Mouse (Mus musculus): ENCODE measurements around the gene Serpina16. TPM values are rescaled to one million over a fixed set of nuclear protein-coding genes. Genes with fewer than 3 reads are reported as not detected.
"Not testable (repeated sequence)": the region's sequence is repeated elsewhere in the genome, so short reads cannot be mapped to it uniquely, and the experiment has no call there.

Gene Serpina16
- polyA plus RNA-seq, 1 experiment, result not detected

DNA sequence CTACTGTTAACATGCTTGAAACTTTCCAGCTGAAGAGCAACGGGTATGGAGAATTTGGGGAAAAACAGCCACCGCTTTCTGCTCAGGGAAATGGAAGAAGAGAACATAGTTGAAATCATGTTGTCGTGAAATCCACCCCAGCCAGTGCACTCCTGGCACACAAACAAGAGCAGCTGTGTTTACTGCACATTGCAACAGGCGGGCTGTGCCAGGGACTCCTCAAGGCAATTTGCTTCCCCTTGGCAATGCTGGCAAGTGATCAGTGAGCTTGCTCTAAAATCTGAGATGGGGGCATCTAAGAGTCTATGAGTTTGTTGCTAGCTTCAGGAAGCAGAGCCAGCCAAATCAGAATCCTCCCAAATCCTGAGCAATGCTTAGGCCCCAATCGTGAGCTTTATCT is 5.6 kb downstream of the Serpina16 start:
- Histone ChIP-seq H3K27ac (ENCODE audit: insufficient read depth, low read length) (no peak overlapping the region), H3K4me3 (ENCODE audit: low read depth, low read length) (no peak overlapping the region), H3K27me3 (ENCODE audit: control insufficient read depth, insufficient read depth, low read length, poor library complexity, severe bottlenecking) (no peaks in the 10 kb centered on the region), H3K4me1 (ENCODE audit: control insufficient read depth, insufficient read depth, low read length) (no peaks in the 10 kb centered on the region), H3K36me3 (ENCODE audit: control insufficient read depth, insufficient read depth, low read length, poor library complexity, severe bottlenecking) (no peaks in the 10 kb centered on the region), H3K9ac (ENCODE audit: low read depth, poor library complexity, severe bottlenecking) (no peak overlapping the region), H3K9me3 (replicated peaks; ENCODE audit: control insufficient read depth, insufficient read depth, low read length, poor library complexity, severe bottlenecking) (no peaks in the 10 kb centered on the region)
- TF ChIP-seq EP300 (IDR thresholded peaks at IDR 0.05; ENCODE audit: insufficient read depth, low read depth, low read length) (no peak), POLR2A (IDR thresholded peaks at IDR 0.05; ENCODE audit: insufficient read depth, low read length) (no peak), CTCF (IDR thresholded peaks at IDR 0.05; ENCODE audit: low read depth, low read length) (no peak)

DNA sequence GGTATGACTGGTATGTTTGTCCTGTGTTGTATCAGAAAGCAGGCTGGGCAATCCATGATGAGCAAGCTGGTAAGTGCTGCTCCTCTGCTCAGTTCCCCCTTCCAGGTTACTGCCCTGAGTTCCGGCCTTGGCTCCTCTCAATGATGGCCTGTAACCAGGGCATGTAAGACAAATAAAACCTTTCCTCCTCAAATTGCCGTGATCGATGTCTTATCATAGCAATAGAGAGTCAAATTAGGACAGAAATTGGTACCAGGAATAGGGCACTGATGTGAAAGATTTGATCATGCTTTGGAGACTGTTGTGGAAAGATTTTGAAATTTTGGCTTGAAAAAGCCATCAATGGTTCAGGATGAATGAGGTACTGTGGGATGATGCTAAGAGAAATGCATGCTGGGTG is 10.7 kb downstream of the Serpina16 start:
- no peak overlapping the region for H3K9ac ChIP-seq (ENCODE audit: low read depth, poor library complexity, severe bottlenecking)
- no peak overlapping the region for H3K4me3 ChIP-seq (ENCODE audit: low read depth, low read length)
- H3K4me1 ChIP-seq (ENCODE audit: control insufficient read depth, insufficient read depth, low read length), result no peaks in the 10 kb centered on the region
- H3K9me3 ChIP-seq (replicated peaks; ENCODE audit: control insufficient read depth, insufficient read depth, low read length, poor library complexity, severe bottlenecking), result no peaks in the 10 kb centered on the region
- no peak for TF ChIP-seq EP300 (IDR thresholded peaks at IDR 0.05; ENCODE audit: insufficient read depth, low read depth, low read length)
- TF ChIP-seq CTCF (IDR thresholded peaks at IDR 0.05; ENCODE audit: low read depth, low read length), result no peak
- no peak for TF ChIP-seq POLR2A (IDR thresholded peaks at IDR 0.05; ENCODE audit: insufficient read depth, low read length)
- H3K27me3 ChIP-seq (ENCODE audit: control insufficient read depth, insufficient read depth, low read length, poor library complexity, severe bottlenecking), result no peaks in the 10 kb centered on the region
- no peaks in the 10 kb centered on the region for H3K36me3 ChIP-seq (ENCODE audit: control insufficient read depth, insufficient read depth, low read length, poor library complexity, severe bottlenecking)
- H3K27ac ChIP-seq (ENCODE audit: insufficient read depth, low read length), result no peak overlapping the region

- not testable (repeated sequence) for H3K36me3 ChIP-seq (ENCODE audit: control insufficient read depth, insufficient read depth, low read length, poor library complexity, severe bottlenecking); H3K27ac ChIP-seq (ENCODE audit: insufficient read depth, low read length); H3K4me3 ChIP-seq (ENCODE audit: low read depth, low read length); H3K9me3 ChIP-seq (replicated peaks; ENCODE audit: control insufficient read depth, insufficient read depth, low read length, poor library complexity, severe bottlenecking); H3K4me1 ChIP-seq (ENCODE audit: control insufficient read depth, insufficient read depth, low read length); H3K27me3 ChIP-seq (ENCODE audit: control insufficient read depth, insufficient read depth, low read length, poor library complexity, severe bottlenecking); H3K9ac ChIP-seq (ENCODE audit: low read depth, poor library complexity, severe bottlenecking)
Measured at GRCm38 (mm10) chr12:103662053-103662452, 13.9 kb downstream of the Serpina16 start.

DNA sequence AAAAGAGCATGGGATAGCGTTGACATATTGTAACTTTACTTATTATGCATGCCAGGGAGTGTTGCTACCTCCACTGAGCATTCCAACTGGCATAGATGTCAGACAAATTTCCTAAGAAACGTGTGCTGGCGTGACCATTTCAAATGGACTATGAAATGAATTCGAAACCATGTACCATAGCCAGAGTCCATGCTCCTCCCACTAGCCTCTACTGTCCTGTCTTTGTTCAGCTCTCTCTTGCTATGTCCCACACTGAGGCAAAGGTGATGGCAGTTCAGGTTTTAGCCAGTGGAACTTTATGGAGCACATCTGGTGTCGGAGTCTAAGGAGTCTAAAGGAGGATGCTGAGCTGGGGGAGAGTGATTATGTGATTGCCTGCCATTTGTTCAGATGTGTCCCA is 15.9 kb downstream of the Serpina16 start:
- TF ChIP-seq EP300 (IDR thresholded peaks at IDR 0.05; ENCODE audit: insufficient read depth, low read depth, low read length) (no peak), CTCF (IDR thresholded peaks at IDR 0.05; ENCODE audit: low read depth, low read length) (no peak), POLR2A (IDR thresholded peaks at IDR 0.05; ENCODE audit: insufficient read depth, low read length) (no peak)
- Histone ChIP-seq H3K4me3 (ENCODE audit: low read depth, low read length) (no peak overlapping the region), H3K27me3 (ENCODE audit: control insufficient read depth, insufficient read depth, low read length, poor library complexity, severe bottlenecking) (no peaks in the 10 kb centered on the region; the same call in 1 of the 2 replicates), H3K9ac (ENCODE audit: low read depth, poor library complexity, severe bottlenecking) (no peak overlapping the region), H3K27ac (ENCODE audit: insufficient read depth, low read length) (no peak overlapping the region), H3K9me3 (replicated peaks; ENCODE audit: control insufficient read depth, insufficient read depth, low read length, poor library complexity, severe bottlenecking) (no peaks in the 10 kb centered on the region), H3K4me1 (ENCODE audit: control insufficient read depth, insufficient read depth, low read length) (no peaks in the 10 kb centered on the region), H3K36me3 (ENCODE audit: control insufficient read depth, insufficient read depth, low read length, poor library complexity, severe bottlenecking) (no peaks in the 10 kb centered on the region)

GRCm38 (mm10) chr12:103659171-103659570 is 16.8 kb downstream of the Serpina16 start:
- Histone ChIP-seq H3K36me3 (ENCODE audit: control insufficient read depth, insufficient read depth, low read length, poor library complexity, severe bottlenecking) (no peaks in the 10 kb centered on the region), H3K9ac (ENCODE audit: low read depth, poor library complexity, severe bottlenecking) (no peak overlapping the region), H3K27me3 (ENCODE audit: control insufficient read depth, insufficient read depth, low read length, poor library complexity, severe bottlenecking) (no peaks in the 10 kb centered on the region; the same call in 1 of the 2 replicates), H3K4me1 (ENCODE audit: control insufficient read depth, insufficient read depth, low read length) (no peaks in the 10 kb centered on the region), H3K27ac (ENCODE audit: insufficient read depth, low read length) (no peak overlapping the region), H3K9me3 (replicated peaks; ENCODE audit: control insufficient read depth, insufficient read depth, low read length, poor library complexity, severe bottlenecking) (no peaks in the 10 kb centered on the region), H3K4me3 (ENCODE audit: low read depth, low read length) (no peak overlapping the region)
- TF ChIP-seq CTCF (IDR thresholded peaks at IDR 0.05; ENCODE audit: low read depth, low read length), result no peak
- TF ChIP-seq POLR2A (IDR thresholded peaks at IDR 0.05; ENCODE audit: insufficient read depth, low read length), result no peak
- no peak for TF ChIP-seq EP300 (IDR thresholded peaks at IDR 0.05; ENCODE audit: insufficient read depth, low read depth, low read length)

GRCm38 (mm10) chr12:103657991-103658390 is 17.9 kb downstream of the Serpina16 start:
- TF ChIP-seq POLR2A (IDR thresholded peaks at IDR 0.05; ENCODE audit: insufficient read depth, low read length) (no peak), CTCF (IDR thresholded peaks at IDR 0.05; ENCODE audit: low read depth, low read length) (no peak), EP300 (IDR thresholded peaks at IDR 0.05; ENCODE audit: insufficient read depth, low read depth, low read length) (no peak)
- Histone ChIP-seq H3K9me3 (replicated peaks; ENCODE audit: control insufficient read depth, insufficient read depth, low read length, poor library complexity, severe bottlenecking) (no peaks in the 10 kb centered on the region), H3K4me1 (ENCODE audit: control insufficient read depth, insufficient read depth, low read length) (no peaks in the 10 kb centered on the region), H3K4me3 (ENCODE audit: low read depth, low read length) (no peak overlapping the region), H3K27ac (ENCODE audit: insufficient read depth, low read length) (no peak overlapping the region), H3K27me3 (ENCODE audit: control insufficient read depth, insufficient read depth, low read length, poor library complexity, severe bottlenecking) (no peaks in the 10 kb centered on the region; the same call in 1 of the 2 replicates), H3K36me3 (ENCODE audit: control insufficient read depth, insufficient read depth, low read length, poor library complexity, severe bottlenecking) (no peaks in the 10 kb centered on the region), H3K9ac (ENCODE audit: low read depth, poor library complexity, severe bottlenecking) (no peak overlapping the region)

Measured in ES-Bruce4 (cell line).